Comparison of ENCODE assay signal across 12 mouse cellular contexts in genomic region chr13:68622792-68623191, GRCm38 (mm10). TPM values are rescaled to one million over a fixed set of nuclear protein-coding genes. Genes with fewer than 3 reads are reported as not detected.
A peak's percentile ranks its signal among the peaks of the same experiment; 100 is the strongest.
DNase-seq lines count a peak whose midpoint lies in the region; ATAC-seq and TF ChIP-seq lines count a peak whose summit lies in the region.
"Had no signal": no experiment of that assay in that cellular context is flagged by ENCODE, and none has a peak within 500 bp of the region (broad histone marks: within the 10 kb centered on the region; RNA-seq: fewer than 3 reads in every experiment).

No protein-coding gene starts in this region.

- H3K9me3 ChIP-seq in hindbrain, embryonic 15.5 days, result no peaks in the 10 kb centered on the region
- no peaks in the 10 kb centered on the region for H3K9me3 ChIP-seq in hindbrain, embryonic 12.5 days (replicated peaks)
- H3K9me3 ChIP-seq in lung, postnatal 0 days (ENCODE audit: low read length), result no peaks in the 10 kb centered on the region
- H3K9me3 ChIP-seq: embryonic facial prominence, embryonic 13.5 days; heart, embryonic 13.5 days had no signal

- H3K4me1 ChIP-seq in hindbrain, embryonic 15.5 days (replicated peaks), result no peaks in the 10 kb centered on the region
- H3K4me1 ChIP-seq in hindbrain, embryonic 12.5 days, result no peaks in the 10 kb centered on the region
- H3K4me1 ChIP-seq in lung, postnatal 0 days (ENCODE audit: insufficient read depth, low read depth, low read length), result no peaks in the 10 kb centered on the region
- H3K4me1 ChIP-seq: embryonic facial prominence, embryonic 13.5 days; heart, embryonic 13.5 days had no signal

- H3K27me3 ChIP-seq in hindbrain, embryonic 15.5 days, result no peaks in the 10 kb centered on the region
- H3K27me3 ChIP-seq in hindbrain, embryonic 12.5 days, result peaks cover 4% of the 10 kb centered on the region; the same call in 1 of the 2 replicates
- H3K27me3 ChIP-seq in lung, postnatal 0 days (replicated peaks; ENCODE audit: insufficient read depth, low read length), result no peaks in the 10 kb centered on the region
- H3K27me3 ChIP-seq: embryonic facial prominence, embryonic 13.5 days; heart, embryonic 13.5 days had no signal

- intact Hi-C loops in left cerebral cortex, postnatal 14 days (cut with DNase I), result loop anchor here (5.0 to 10.0 kb wide), 3 partner anchors 375 to 840 kb away; partner anchors contain the start of gene Adcy2

- peak; percentile 94 for ATAC-seq in hindbrain, embryonic 15.5 days (ENCODE audit: low FRiP score, low read depth)
- ATAC-seq in hindbrain, embryonic 12.5 days (ENCODE audit: low FRiP score), result no peak
- no peak for ATAC-seq in lung, postnatal 0 days

- no peak overlapping the region for H3K4me3 ChIP-seq in hindbrain, embryonic 15.5 days
- H3K4me3 ChIP-seq in hindbrain, embryonic 12.5 days, result no peak overlapping the region
- no peak overlapping the region for H3K4me3 ChIP-seq in lung, postnatal 0 days (ENCODE audit: low read depth, low read length)
- H3K4me3 ChIP-seq: embryonic facial prominence, embryonic 13.5 days; heart, embryonic 13.5 days had no signal

- no peak overlapping the region for H3K27ac ChIP-seq in hindbrain, embryonic 15.5 days (replicated peaks)
- no peak overlapping the region for H3K27ac ChIP-seq in hindbrain, embryonic 12.5 days
- no peak overlapping the region for H3K27ac ChIP-seq in lung, postnatal 0 days (ENCODE audit: low read length)
- H3K27ac ChIP-seq: embryonic facial prominence, embryonic 13.5 days; heart, embryonic 13.5 days; macrophage had no signal

- TF ChIP-seq EP300 in lung, postnatal 0 days (IDR thresholded peaks at IDR 0.05), result no peak

- 59% methylated on average over 6 of the region's 6 CpGs for WGBS in hindbrain, embryonic 15.5 days
- 65% methylated on average over 6 of the region's 6 CpGs for WGBS in hindbrain, embryonic 12.5 days
- WGBS in lung, postnatal 0 days, result 54% methylated on average over 6 of the region's 6 CpGs

- no peak overlapping the region for H3K4me2 ChIP-seq in hindbrain, embryonic 15.5 days
- no peak overlapping the region for H3K4me2 ChIP-seq in hindbrain, embryonic 12.5 days (replicated peaks)
- H3K4me2 ChIP-seq in lung, postnatal 0 days (replicated peaks; ENCODE audit: low read depth, low read length), result no peak overlapping the region
- H3K4me2 ChIP-seq: embryonic facial prominence, embryonic 13.5 days; heart, embryonic 13.5 days had no signal

- H3K36me3 ChIP-seq in hindbrain, embryonic 15.5 days, result no peaks in the 10 kb centered on the region
- no peaks in the 10 kb centered on the region for H3K36me3 ChIP-seq in hindbrain, embryonic 12.5 days
- no peaks in the 10 kb centered on the region for H3K36me3 ChIP-seq in lung, postnatal 0 days (ENCODE audit: insufficient read depth, low read length)
- H3K36me3 ChIP-seq: heart, embryonic 13.5 days had no signal

- no peak overlapping the region for H3K9ac ChIP-seq in hindbrain, embryonic 15.5 days
- no peak overlapping the region for H3K9ac ChIP-seq in hindbrain, embryonic 12.5 days
- no peak overlapping the region for H3K9ac ChIP-seq in lung, postnatal 0 days (replicated peaks; ENCODE audit: low read depth)
- H3K9ac ChIP-seq: embryonic facial prominence, embryonic 13.5 days; heart, embryonic 13.5 days had no signal

- peak; percentile 48 for TF ChIP-seq CTCF in lung, postnatal 0 days (IDR thresholded peaks at IDR 0.05)

- peak; percentile 27 for DNase-seq in lung, postnatal 0 days (ENCODE audit: low spot score)
- no peak for DNase-seq in lung, postnatal 14 days
- peak; percentile 50 to 55 for DNase-seq in left cerebral cortex, postnatal 14 days (ENCODE audit: low spot score in 2 of 2)
- peak; percentile 19 for DNase-seq in retina, postnatal 7 days (ENCODE audit: low read depth, low spot score)
- no peak for DNase-seq in gastrocnemius, adult 8-10 months (ENCODE audit: low spot score in 2 of 2)
- DNase-seq in gastrocnemius, adult 18-20 months (ENCODE audit: low spot score), result no peak
- DNase-seq: adrenal gland, postnatal 36 days had no signal

RNA-seq across cellular contexts. Expression of gene 1700001L19Rik, which starts 25.6 kb away (rescaled TPM):
- 8.1 and 8.7 TPM in 2 replicates for polyA plus RNA-seq in hindbrain, embryonic 15.5 days (2015; fragmentation: Nextera tagmentation; extraction: Ambion mirVana)
- 1.3 and 1.9 TPM in 2 replicates for polyA plus RNA-seq in hindbrain, embryonic 12.5 days (2016; fragmentation: Nextera tagmentation; extraction: Ambion mirVana)
- polyA plus RNA-seq in lung, postnatal 0 days (2015; fragmentation: Nextera tagmentation; extraction: Ambion mirVana), result 4.5 and 5.2 TPM in 2 replicates
- 10 to 100 TPM; 25.6 to 28.2 TPM for total RNA-seq in left cerebral cortex, postnatal 14 days (2021)
- total RNA-seq in gastrocnemius, adult 8-10 months (2022), result under 1 TPM in 1 of 4 experiments, not detected in 3; 0.27 TPM
- total RNA-seq in gastrocnemius, adult 18-20 months (2021), result not detected
- polyA plus RNA-seq: macrophage had no signal

RNA-seq across cellular contexts. Expression of gene Fastkd3, which starts 40.8 kb away (rescaled TPM):
- polyA plus RNA-seq in hindbrain, embryonic 15.5 days (2015; fragmentation: Nextera tagmentation; extraction: Ambion mirVana), result 20.6 and 23.0 TPM in 2 replicates
- polyA plus RNA-seq in hindbrain, embryonic 12.5 days (2016; fragmentation: Nextera tagmentation; extraction: Ambion mirVana), result 26.8 and 34.9 TPM in 2 replicates
- polyA plus RNA-seq in lung, postnatal 0 days (2015; fragmentation: Nextera tagmentation; extraction: Ambion mirVana), result 14.1 and 14.4 TPM in 2 replicates
- 10 to 100 TPM; 13.1 to 15.4 TPM for total RNA-seq in left cerebral cortex, postnatal 14 days (2021)
- 10 to 100 TPM in 3 of 4 experiments, 1 to 10 TPM in 1; 8.5 to 12.2 (median 10.8) TPM for total RNA-seq in gastrocnemius, adult 8-10 months (2022)
- total RNA-seq in gastrocnemius, adult 18-20 months (2021), result 10 to 100 TPM in 1 of 2 experiments, 1 to 10 TPM in 1; 7.3 to 13.3 TPM

RNA-seq across cellular contexts. Expression of gene Mtrr, which starts 40.8 kb away (rescaled TPM):
- polyA plus RNA-seq in hindbrain, embryonic 15.5 days (2015; fragmentation: Nextera tagmentation; extraction: Ambion mirVana), result 13.2 and 13.8 TPM in 2 replicates
- polyA plus RNA-seq in hindbrain, embryonic 12.5 days (2016; fragmentation: Nextera tagmentation; extraction: Ambion mirVana), result 16.1 and 16.3 TPM in 2 replicates
- 9.7 and 10.7 TPM in 2 replicates for polyA plus RNA-seq in lung, postnatal 0 days (2015; fragmentation: Nextera tagmentation; extraction: Ambion mirVana)
- 10 to 100 TPM; 10.3 to 16.5 TPM for total RNA-seq in left cerebral cortex, postnatal 14 days (2021)
- total RNA-seq in gastrocnemius, adult 8-10 months (2022), result 10 to 100 TPM; 23.5 to 27.7 (median 25.2) TPM
- total RNA-seq in gastrocnemius, adult 18-20 months (2021), result 10 to 100 TPM; 25.8 to 28.2 TPM

Comparison
In these comparisons a context has a peak if more than half of its experiments do, and no peak if none do; other contexts are left out.
1. DNase-seq: peak in lung, postnatal 0 days (single experiment), left cerebral cortex, postnatal 14 days (2 of 2) and retina, postnatal 7 days (single experiment); none in lung, postnatal 14 days (single experiment), gastrocnemius, adult 8-10 months (0 of 2) and gastrocnemius, adult 18-20 months (single experiment).
2. RNA of gene 1700001L19Rik, which starts 25.6 kb away (total RNA-seq): 25.6 to 28.2 TPM in left cerebral cortex, postnatal 14 days; 0.27 TPM in gastrocnemius, adult 8-10 months and not detected in gastrocnemius, adult 18-20 months; every median in the first group is over 10 times any median in the second.